Mouse (Mus musculus) CH12F3 (cell line): ENCODE results near the gene Tbc1d8.

Source experiments
- in situ Hi-C: fragments of 300-500 bp; cut with MboI; formaldehyde crosslinking; loops from 2 replicates; pipeline ENCODE4 v1.14.3; 2020; ENCODE audit warnings: low sequenced_read_pairs

Gene Tbc1d8

DNA sequence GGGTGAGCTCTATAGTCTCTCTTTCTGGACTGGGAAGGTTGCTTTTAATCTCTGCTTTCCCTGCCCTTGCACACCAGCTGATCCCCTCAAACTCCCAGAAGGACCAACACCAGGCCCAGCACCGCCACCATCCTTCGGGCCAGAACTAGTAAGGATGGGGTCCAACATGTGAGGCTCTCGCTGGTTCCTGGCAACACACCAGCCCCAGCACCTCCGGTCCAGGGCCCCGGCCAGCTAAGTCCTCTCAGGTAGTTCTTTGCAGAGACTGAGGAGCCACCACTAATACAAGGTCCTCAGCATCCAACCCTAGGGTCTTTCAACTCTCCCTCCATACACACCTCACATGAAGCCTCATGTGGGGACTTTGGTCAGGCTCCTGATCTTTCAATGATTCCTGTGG is 29.7 kb downstream of the Tbc1d8 start:
- in situ Hi-C loops = no loop called here

DNA sequence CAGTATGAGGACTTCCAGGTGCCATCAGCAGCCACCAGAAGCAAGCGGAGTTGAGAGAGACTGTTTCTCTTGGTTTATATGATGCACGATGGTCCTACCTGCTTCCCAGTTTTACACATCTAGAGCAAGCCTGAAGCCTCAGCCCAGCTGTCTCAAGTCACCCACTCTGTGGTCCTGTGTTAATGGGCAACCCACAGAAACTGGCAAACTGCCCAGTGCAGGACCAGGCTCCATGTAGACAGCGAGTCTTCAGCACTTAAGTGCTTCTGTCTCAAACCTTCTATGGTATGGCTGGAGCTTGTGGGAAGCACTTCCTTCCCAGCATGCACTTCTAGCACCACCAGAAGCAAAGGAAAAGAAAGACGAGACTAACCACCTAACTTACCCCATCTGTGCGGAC is 30.3 kb downstream of the Tbc1d8 start:
- in situ Hi-C loops = no loop called here

DNA sequence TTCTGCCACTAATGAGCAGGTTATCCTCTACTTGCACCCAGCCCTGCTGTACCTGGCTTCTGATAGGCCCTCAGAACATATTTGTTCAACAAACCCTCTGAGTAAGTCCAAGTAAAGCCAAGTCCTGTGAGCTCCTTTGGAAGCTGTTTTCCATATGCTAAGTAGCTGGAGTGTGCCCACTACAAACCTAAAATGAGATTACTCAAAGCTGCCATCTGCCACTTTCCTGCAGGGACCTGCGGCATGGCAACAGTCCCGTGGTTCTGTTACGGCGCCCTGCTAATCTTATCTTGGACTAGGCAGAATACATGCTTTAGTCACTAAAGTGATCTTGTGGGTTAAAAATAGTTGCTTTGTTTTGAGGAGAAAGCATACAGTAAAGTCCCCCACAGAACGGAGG is 32.4 kb downstream of the Tbc1d8 start:
- in situ Hi-C loops = no loop called here

DNA sequence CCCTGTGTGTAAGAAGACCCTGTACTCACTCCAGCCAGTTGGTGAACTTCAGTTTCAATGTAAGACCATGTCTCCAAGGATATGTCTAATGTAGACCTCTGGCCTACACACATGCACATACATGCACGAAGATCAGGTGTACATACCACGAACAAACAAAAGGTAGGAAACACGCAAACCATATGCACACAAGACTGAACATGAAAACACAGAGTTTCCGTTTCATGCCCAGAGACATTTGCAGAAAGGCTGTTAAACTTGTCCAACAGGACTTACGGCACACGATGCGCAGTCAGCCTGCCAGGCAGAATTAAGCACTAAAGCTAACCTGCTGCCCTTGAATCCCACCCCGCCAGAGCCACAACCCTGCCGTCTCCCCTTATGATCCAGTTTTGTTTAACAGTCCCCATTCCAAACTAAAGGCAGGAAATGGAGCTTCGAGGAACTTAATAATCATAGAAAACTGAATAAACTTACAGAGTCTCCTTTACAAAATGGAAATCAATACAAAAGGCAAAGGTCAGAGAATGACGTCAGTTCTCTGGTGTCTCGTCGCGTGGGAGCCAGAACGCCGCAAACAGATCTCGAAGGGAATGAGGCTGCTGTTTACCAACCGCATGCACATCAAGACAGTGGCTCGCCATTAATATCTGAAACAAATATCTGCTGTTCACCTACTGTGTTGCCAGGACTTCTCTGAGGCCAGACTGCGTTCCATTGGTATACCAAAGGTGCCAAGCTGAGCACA is 33.1 kb downstream of the Tbc1d8 start:
- in situ Hi-C loops = no loop called here

DNA sequence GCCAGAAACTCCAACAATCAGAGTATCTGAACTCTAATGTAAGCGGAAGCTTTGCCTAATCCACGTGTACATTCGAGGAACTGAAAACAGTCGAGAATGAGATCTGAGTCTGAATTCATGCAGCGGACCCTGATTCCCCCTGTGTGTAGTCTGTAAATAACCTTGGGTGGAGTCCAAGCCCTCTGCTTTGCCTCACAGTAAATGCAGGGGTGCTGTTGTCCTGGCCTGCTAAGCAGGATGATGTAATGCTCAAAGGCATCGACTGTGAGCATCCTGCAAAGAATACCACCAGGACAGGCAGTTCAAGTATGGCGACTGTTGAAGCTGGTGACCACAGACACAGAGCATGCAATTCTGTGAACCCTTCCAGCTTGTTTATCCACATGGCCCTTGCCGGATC is 34.8 kb downstream of the Tbc1d8 start:
- in situ Hi-C loops = no loop called here

- in situ Hi-C loops = no loop called here
These were observed 36.9 kb downstream of the Tbc1d8 start for GRCm38 (mm10) chr1:39441686-39442085.

- in situ Hi-C loops = no loop called here
These were observed 38.6 kb downstream of the Tbc1d8 start for GRCm38 (mm10) chr1:39439661-39440548.

GRCm38 (mm10) chr1:39438629-39439028 is 39.9 kb downstream of the Tbc1d8 start:
- in situ Hi-C loops = no loop called here

DNA sequence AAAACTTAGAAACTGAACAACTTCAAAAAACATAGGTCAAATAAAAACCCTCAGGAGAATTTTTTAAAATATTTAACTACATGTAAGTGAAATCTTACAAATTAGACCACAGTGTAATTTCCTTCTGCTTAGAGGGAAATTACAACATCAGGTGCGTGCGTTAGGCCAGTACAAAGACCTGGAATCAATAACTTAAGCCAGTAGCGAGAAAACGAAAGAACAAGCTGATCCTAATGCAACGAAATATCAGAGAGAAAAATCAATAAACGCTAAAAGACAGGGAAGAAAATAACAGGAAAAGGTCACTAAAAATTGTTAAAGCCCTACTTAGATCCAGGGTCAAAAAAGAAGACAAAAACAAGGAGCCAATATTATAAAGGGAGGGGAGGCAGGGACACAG is 44.3 kb downstream of the Tbc1d8 start:
- in situ Hi-C loops = no loop called here

DNA sequence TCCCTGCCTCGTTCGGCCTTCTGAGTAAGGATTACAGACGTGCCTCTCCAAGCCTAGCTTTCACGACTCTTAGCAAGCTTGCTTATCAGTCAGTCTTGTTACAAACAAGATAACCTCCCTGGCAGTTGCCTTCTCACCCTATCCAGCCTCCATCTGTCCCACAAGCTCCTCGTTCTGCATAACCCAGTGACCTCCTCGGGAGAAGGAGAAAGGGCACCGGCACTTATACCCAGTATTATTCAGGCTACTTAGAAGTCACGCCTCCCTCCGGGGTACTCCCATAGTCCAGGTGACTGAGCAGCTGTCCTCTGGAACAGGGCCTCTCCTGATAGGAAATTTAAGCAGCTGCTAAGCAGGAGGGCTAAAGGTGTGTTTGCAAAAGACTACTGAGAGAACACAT is 48.5 kb downstream of the Tbc1d8 start:
- in situ Hi-C loops = no loop called here

GRCm38 (mm10) chr1:39429015-39429414 is 49.5 kb downstream of the Tbc1d8 start:
- in situ Hi-C loops = no loop called here

DNA sequence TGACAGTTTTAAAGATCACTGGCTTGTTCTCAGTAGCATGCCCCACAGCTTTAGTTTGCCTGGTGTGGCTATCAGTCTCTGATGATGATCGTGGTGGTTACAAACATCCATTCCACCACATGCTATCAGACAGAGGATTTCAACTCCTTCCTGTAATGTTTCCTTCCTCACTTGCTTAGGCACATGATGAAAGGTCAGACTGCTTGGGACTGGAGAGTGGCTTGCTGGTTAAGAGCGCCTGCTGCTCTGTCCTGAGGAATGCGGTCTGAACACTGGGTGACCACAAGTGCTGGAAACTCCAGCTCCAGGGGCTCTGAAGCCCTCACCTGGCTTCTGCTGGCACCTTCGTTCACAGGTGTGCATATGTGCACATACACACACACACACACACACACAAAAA is 50.3 kb downstream of the Tbc1d8 start:
- in situ Hi-C loops = no loop called here

GRCm38 (mm10) chr1:39425497-39425896 is 53.1 kb downstream of the Tbc1d8 start:
- in situ Hi-C loops = no loop called here

- in situ Hi-C loops = no loop called here
These were observed 57.6 kb downstream of the Tbc1d8 start for GRCm38 (mm10) chr1:39420987-39421386.

- in situ Hi-C loops = no loop called here
These were observed 59.7 kb downstream of the Tbc1d8 start for GRCm38 (mm10) chr1:39418852-39419251.

DNA sequence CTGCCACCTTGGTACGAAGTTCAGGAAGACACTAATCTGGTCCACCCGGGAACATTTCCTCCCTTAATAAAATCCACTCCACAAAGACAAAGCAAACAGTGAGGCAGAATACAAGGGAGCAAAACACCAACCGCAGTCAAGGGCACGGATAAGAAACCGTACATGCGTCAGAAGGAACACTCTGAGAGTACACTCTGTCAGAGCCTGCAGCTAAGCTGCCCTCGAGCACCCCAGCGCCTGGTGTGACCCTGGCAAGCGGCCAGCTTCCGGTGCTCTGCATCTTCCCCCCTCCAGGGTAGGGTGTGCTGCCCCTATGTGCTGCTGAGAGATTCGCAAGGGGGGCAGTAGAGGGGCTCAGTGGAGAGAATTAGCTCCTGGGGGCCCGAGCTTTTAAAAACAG is 60.7 kb downstream of the Tbc1d8 start:
- in situ Hi-C loops = no loop called here

DNA sequence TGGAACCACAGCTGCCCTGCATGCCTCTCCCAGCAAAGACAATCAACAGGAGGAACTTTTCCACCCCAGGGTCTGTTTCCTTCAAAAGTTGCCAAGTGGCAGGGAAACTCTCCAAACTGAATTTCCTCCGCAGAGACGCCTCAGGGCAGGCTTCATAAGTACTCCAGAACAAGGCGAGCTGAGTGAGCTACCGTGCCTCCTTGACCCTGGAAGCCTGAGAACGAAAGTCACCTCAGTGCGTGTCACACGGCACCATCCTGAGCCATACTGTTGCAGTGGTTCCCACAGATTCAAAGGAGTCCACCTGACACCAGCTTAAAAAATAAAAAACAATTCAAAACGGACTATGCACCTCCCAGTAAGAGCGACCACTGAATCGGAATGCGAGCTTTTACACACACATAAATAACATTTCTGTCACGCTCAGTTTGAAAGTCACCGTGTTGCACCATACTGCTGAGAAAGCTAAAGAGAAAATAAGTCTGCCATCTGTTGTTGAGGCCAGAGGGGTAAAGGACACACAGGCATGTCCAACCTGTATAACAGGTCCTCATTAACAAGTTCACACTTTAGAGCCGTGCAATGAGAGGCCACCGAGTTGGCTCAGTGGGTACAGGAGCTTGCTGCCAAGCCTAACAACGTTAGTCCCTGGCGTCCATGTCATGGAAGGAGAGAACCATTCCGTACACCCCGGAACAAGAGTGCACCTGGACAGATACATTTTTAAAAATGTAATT is 68.3 kb downstream of the Tbc1d8 start:
- in situ Hi-C loops = no loop called here

DNA sequence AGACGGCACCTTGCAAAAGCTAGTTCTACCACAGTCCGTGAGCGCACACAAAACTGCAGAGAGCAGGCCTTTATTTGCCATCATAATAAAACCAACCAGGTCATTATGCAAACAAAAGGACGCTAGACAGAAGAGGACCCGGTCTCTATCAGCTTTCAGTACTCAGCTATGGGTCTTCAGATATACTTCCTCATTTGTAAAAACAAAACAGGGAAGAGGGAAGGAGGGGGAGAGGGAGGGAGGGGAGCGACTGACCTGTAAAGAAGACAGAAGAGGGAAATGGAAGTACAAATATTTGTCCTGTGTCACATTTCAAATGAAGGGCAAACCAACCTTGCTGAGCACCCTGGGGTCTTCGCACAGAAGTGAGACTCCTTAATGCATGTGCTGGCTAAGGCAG is 69.9 kb downstream of the Tbc1d8 start:
- in situ Hi-C loops = no loop called here

DNA sequence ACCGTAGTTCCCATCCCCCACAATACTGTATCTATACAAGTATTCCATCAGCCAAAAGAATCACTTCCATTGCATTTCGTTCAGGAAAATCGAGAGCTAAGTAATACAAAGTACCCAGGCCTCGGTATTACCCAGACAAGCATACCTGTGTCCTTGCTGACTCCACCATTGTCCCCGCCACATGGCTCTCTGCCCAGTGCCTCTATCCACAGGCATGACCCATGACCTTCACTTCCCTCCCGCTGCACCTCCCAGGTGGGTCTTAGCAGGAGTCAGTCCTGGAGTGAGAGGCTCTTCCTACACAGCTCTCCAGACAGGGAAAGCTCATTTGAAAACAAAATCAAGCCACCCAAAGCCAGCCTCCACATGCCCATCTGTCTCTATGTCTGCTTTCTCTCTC is 70.4 kb downstream of the Tbc1d8 start:
- in situ Hi-C loops = no loop called here

DNA sequence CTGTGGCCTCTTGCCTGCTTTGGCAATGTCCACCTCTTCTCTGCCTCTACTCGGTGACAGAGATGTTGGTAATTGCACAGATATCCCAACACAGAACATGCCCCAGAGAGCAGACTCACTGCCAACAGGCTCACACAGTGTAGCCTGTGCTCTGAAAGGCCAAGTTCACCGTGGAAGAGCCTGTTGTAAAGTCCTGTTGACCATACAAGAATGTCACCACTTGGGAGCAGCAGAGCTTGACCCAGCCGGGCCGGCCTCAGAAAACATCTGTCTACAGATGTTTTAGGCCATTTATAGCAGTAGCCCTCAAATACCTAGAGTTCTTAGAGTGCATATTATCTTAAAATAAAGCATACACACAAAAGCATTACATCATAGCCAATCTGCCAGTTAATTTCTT is 71.4 kb downstream of the Tbc1d8 start:
- in situ Hi-C loops = no loop called here

- in situ Hi-C loops = no loop called here
These were observed 78.4 kb downstream of the Tbc1d8 start for GRCm38 (mm10) chr1:39400173-39400572.
